Mouse (Mus musculus): ENCODE measurements at regions not wholly inside any gene's neighbourhood (a gene's known extent, or its start where the extent isn't known, plus 50 kb on each side); places are given as distances from the start of the nearest gene placed in this dataset.

GRCm38 (mm10) chr7:130046086-130046485 lies 454.4 kb downstream of the Wdr11 start:
- Histone ChIP-seq H3K4me3 (replicated peaks; ENCODE audit: insufficient read depth, low read depth, low read length) (no peak overlapping the region), H3K27ac (ENCODE audit: insufficient read depth, low read length) (no peak overlapping the region), H3K4me1 (ENCODE audit: control insufficient read depth, insufficient read depth, low read length) (no peaks in the 10 kb centered on the region), H3K27me3 (ENCODE audit: control insufficient read depth, insufficient read depth, low read length) (no peaks in the 10 kb centered on the region; the same call in 1 of the 2 replicates)
- TF ChIP-seq CTCF (IDR thresholded peaks at IDR 0.05; ENCODE audit: borderline replicate concordance, insufficient read depth, low read depth, low read length) (no peak), POLR2A (IDR thresholded peaks at IDR 0.05; ENCODE audit: borderline replicate concordance, insufficient read depth, low read length) (no peak)
- WGBS = 64% methylated on average over 2 of the region's 2 CpGs
- DNase-seq = peak in 1 of 2 experiments; percentile 31

DNA sequence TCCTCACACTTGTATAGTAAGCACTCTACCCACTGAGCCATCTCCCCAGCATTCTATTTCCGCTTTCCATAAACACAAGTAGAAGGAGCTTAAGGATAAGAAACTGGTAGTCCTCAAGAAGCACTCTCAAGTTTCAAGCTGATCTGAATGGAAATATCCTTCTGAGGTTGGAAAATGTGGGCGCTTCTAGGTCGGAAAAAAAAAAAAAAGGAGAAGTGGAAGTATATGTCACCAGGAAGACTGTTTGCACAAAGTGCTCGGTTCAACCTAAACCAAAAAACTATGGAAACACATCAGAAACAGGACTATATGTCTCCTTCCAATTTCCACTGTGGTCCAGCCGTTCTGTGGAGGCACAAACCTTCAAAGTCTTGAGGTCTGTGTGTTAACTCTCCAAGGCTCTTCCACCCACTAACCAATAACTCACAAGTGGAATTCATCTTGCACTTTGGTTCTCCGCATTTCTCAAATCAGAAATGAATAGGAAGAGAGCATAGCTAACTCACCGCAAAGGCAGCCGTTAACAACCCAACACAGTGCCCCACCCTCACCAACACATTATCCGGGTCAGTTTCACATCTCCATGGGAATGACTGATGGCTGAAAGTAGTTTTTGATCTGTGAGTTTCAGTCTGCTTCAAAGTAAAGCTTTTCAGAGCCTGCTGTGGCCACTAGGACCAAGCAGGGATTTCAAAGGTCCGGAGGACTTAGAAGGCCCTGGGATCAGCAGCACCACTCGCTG lies 455.8 kb downstream of the Wdr11 start:
- DNase-seq = no peak
- Histone ChIP-seq H3K27me3 (ENCODE audit: control insufficient read depth, insufficient read depth, low read length) (no peaks in the 10 kb centered on the region; the same call in 1 of the 2 replicates), H3K4me3 (replicated peaks; ENCODE audit: insufficient read depth, low read depth, low read length) (no peak overlapping the region), H3K27ac (ENCODE audit: insufficient read depth, low read length) (no peak overlapping the region), H3K4me1 (ENCODE audit: control insufficient read depth, insufficient read depth, low read length) (no peaks in the 10 kb centered on the region)
- TF ChIP-seq CTCF (IDR thresholded peaks at IDR 0.05; ENCODE audit: borderline replicate concordance, insufficient read depth, low read depth, low read length) (no peak), POLR2A (IDR thresholded peaks at IDR 0.05; ENCODE audit: borderline replicate concordance, insufficient read depth, low read length) (no peak)
- WGBS = 70% methylated on average over 11 of the region's 11 CpGs

DNA sequence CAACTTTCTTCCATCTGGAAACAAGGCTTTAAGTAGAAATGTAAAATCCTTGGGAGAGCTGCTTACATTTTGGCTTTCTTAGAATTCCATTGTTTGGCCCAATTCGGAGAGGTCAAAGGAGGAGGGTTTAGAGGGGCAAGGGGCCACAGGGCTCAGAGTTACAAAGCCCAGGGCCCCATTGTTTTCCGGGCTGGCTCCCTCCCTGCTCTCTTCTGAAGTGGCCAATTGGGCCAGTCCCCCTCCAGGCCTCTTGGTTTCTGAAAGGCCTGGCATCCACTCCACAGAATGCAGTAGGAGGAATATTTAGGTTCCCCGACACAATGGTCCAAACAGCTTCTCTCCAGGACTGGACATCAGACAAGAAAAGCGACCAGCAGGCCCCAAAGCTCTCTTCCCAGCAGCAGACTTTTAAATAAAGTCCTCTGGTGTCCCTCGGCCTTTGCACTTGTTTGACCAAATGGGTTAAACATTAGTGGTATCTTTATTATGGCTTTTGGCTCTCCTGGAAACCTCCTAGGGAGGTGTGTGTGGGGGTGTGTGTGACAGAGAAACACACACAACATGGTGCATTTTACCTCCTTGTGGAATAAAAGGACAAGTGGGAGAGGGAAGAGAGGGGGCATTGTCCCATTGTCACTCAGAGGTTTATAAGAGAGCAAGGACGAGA lies 456.6 kb downstream of the Wdr11 start:
- no peak for TF ChIP-seq POLR2A (IDR thresholded peaks at IDR 0.05; ENCODE audit: borderline replicate concordance, insufficient read depth, low read length)
- TF ChIP-seq CTCF (IDR thresholded peaks at IDR 0.05; ENCODE audit: borderline replicate concordance, insufficient read depth, low read depth, low read length) = no peak
- 50% methylated on average over 6 of the region's 6 CpGs for WGBS
- Histone ChIP-seq H3K4me1 (ENCODE audit: control insufficient read depth, insufficient read depth, low read length) (no peaks in the 10 kb centered on the region), H3K27me3 (ENCODE audit: control insufficient read depth, insufficient read depth, low read length) (no peaks in the 10 kb centered on the region; the same call in 1 of the 2 replicates), H3K27ac (ENCODE audit: insufficient read depth, low read length) (no peak overlapping the region), H3K4me3 (replicated peaks; ENCODE audit: insufficient read depth, low read depth, low read length) (no peak overlapping the region)
- DNase-seq = no peak

- Histone ChIP-seq H3K4me3 (replicated peaks; ENCODE audit: insufficient read depth, low read depth, low read length) (no peak overlapping the region), H3K4me1 (ENCODE audit: control insufficient read depth, insufficient read depth, low read length) (no peaks in the 10 kb centered on the region), H3K27me3 (ENCODE audit: control insufficient read depth, insufficient read depth, low read length) (no peaks in the 10 kb centered on the region; the same call in 1 of the 2 replicates), H3K27ac (ENCODE audit: insufficient read depth, low read length) (no peak overlapping the region)
- no peak for TF ChIP-seq POLR2A (IDR thresholded peaks at IDR 0.05; ENCODE audit: borderline replicate concordance, insufficient read depth, low read length)
- TF ChIP-seq CTCF (IDR thresholded peaks at IDR 0.05; ENCODE audit: borderline replicate concordance, insufficient read depth, low read depth, low read length) = no peak
- WGBS = 94% methylated on average over 2 of the region's 2 CpGs
- no peak for DNase-seq
Measured at GRCm38 (mm10) chr7:130049461-130049860, 457.8 kb downstream of the Wdr11 start.

GRCm38 (mm10) chr7:130050120-130050519 lies 458.5 kb downstream of the Wdr11 start:
- H3K27ac ChIP-seq (ENCODE audit: insufficient read depth, low read length) = no peak overlapping the region
- WGBS = 15% methylated on average over 2 of the region's 2 CpGs
- no peak for TF ChIP-seq CTCF (IDR thresholded peaks at IDR 0.05; ENCODE audit: borderline replicate concordance, insufficient read depth, low read depth, low read length)
- TF ChIP-seq POLR2A (IDR thresholded peaks at IDR 0.05; ENCODE audit: borderline replicate concordance, insufficient read depth, low read length) = no peak
- H3K27me3 ChIP-seq (ENCODE audit: control insufficient read depth, insufficient read depth, low read length) = no peaks in the 10 kb centered on the region; the same call in 1 of the 2 replicates
- H3K4me3 ChIP-seq (replicated peaks; ENCODE audit: insufficient read depth, low read depth, low read length) = no peak overlapping the region
- no peak for DNase-seq
- H3K4me1 ChIP-seq (ENCODE audit: control insufficient read depth, insufficient read depth, low read length) = no peaks in the 10 kb centered on the region

GRCm38 (mm10) chr7:130052376-130052775 lies 460.7 kb downstream of the Wdr11 start:
- 88% methylated on average over 5 of the region's 5 CpGs for WGBS
- Histone ChIP-seq H3K27me3 (ENCODE audit: control insufficient read depth, insufficient read depth, low read length) (no peaks in the 10 kb centered on the region; the same call in 1 of the 2 replicates), H3K4me1 (ENCODE audit: control insufficient read depth, insufficient read depth, low read length) (no peaks in the 10 kb centered on the region), H3K4me3 (replicated peaks; ENCODE audit: insufficient read depth, low read depth, low read length) (no peak overlapping the region), H3K27ac (ENCODE audit: insufficient read depth, low read length) (no peak overlapping the region)
- TF ChIP-seq POLR2A (IDR thresholded peaks at IDR 0.05; ENCODE audit: borderline replicate concordance, insufficient read depth, low read length) (no peak), CTCF (IDR thresholded peaks at IDR 0.05; ENCODE audit: borderline replicate concordance, insufficient read depth, low read depth, low read length) (no peak)
- DNase-seq = no peak

DNA sequence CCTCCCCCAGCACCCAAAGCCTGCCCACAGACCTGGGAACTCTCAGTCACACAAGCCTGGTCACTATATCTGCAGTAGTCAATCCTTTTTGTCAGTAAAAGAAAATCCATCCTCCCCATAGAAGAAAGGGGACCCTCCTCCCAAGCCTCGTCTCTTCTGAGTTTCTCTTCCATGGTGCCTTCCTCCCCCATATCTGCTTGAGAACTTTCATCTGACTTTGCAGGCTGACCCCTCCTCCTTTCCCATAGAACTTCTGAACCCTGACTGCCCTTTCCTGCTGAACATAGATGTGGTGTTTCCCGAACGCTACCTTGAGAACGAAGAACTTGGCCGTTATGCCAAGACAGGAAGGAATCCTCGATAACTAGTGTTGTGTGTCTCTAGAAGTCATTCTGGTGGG lies 462.5 kb downstream of the Ate1 start:
- no peak overlapping the region for H3K4me3 ChIP-seq (replicated peaks; ENCODE audit: insufficient read depth, low read depth, low read length)
- no peaks in the 10 kb centered on the region for H3K4me1 ChIP-seq (ENCODE audit: control insufficient read depth, insufficient read depth, low read length)
- TF ChIP-seq POLR2A (IDR thresholded peaks at IDR 0.05; ENCODE audit: borderline replicate concordance, insufficient read depth, low read length) (no peak), CTCF (IDR thresholded peaks at IDR 0.05; ENCODE audit: borderline replicate concordance, insufficient read depth, low read depth, low read length) (no peak)
- WGBS = 86% methylated on average over 6 of the region's 6 CpGs
- no peak overlapping the region for H3K27ac ChIP-seq (ENCODE audit: insufficient read depth, low read length)
- no peak for DNase-seq
- no peaks in the 10 kb centered on the region for H3K27me3 ChIP-seq (ENCODE audit: control insufficient read depth, insufficient read depth, low read length)

GRCm38 (mm10) chr7:130058267-130058666 lies 461.9 kb downstream of the Ate1 start:
- TF ChIP-seq POLR2A (IDR thresholded peaks at IDR 0.05; ENCODE audit: borderline replicate concordance, insufficient read depth, low read length) (no peak), CTCF (IDR thresholded peaks at IDR 0.05; ENCODE audit: borderline replicate concordance, insufficient read depth, low read depth, low read length) (no peak)
- no peak for DNase-seq
- no peak overlapping the region for H3K27ac ChIP-seq (ENCODE audit: insufficient read depth, low read length)
- no peaks in the 10 kb centered on the region for H3K27me3 ChIP-seq (ENCODE audit: control insufficient read depth, insufficient read depth, low read length)
- no peak overlapping the region for H3K4me3 ChIP-seq (replicated peaks; ENCODE audit: insufficient read depth, low read depth, low read length)
- H3K4me1 ChIP-seq (ENCODE audit: control insufficient read depth, insufficient read depth, low read length) = no peaks in the 10 kb centered on the region
- 62% methylated on average over 12 of the region's 12 CpGs for WGBS
